Mouse (Mus musculus) adipocyte (in vitro differentiated cells): ENCODE results near the gene Slc7a1.
A peak's percentile ranks its signal among the peaks of the same experiment; 100 is the strongest.

ENCODE experiments used
- DNase-seq: peaks from one replicate; pipeline ENCODE4 v3.0.0-alpha.2; 2016; ENCODE audit warnings: low spot score

Slc7a1 gene

GRCm38 (mm10) chr5:148392831-148393230, 6.9 kb downstream of the Slc7a1 start:
- DNase-seq = no peak

GRCm38 (mm10) chr5:148389007-148389970, 10.4 kb downstream of the Slc7a1 start:
- no peak for DNase-seq

- no peak for DNase-seq
Measured at GRCm38 (mm10) chr5:148388251-148389006, 11.3 kb downstream of the Slc7a1 start.

GRCm38 (mm10) chr5:148387820-148388219, 11.9 kb downstream of the Slc7a1 start:
- no peak for DNase-seq

GRCm38 (mm10) chr5:148386471-148386870, 13.2 kb downstream of the Slc7a1 start:
- no peak for DNase-seq

GRCm38 (mm10) chr5:148384501-148385055, 15.1 kb downstream of the Slc7a1 start:
- no peak for DNase-seq

GRCm38 (mm10) chr5:148383841-148384500, 15.7 kb downstream of the Slc7a1 start:
- DNase-seq = no peak

- DNase-seq = no peak
Measured at GRCm38 (mm10) chr5:148381083-148381482, 18.6 kb downstream of the Slc7a1 start.

- no peak for DNase-seq
Measured at GRCm38 (mm10) chr5:148380246-148380504, 19.5 kb downstream of the Slc7a1 start.

GRCm38 (mm10) chr5:148379455-148380245, 20.1 kb downstream of the Slc7a1 start:
- no peak for DNase-seq

GRCm38 (mm10) chr5:148378707-148379106, 21.0 kb downstream of the Slc7a1 start:
- no peak for DNase-seq

GRCm38 (mm10) chr5:148378232-148378508, 21.5 kb downstream of the Slc7a1 start:
- DNase-seq = peak; percentile 31

GRCm38 (mm10) chr5:148377439-148378231, 22.1 kb downstream of the Slc7a1 start:
- no peak for DNase-seq

GRCm38 (mm10) chr5:148376358-148376757, 23.3 kb downstream of the Slc7a1 start:
- DNase-seq = no peak

GRCm38 (mm10) chr5:148375480-148375879, 24.2 kb downstream of the Slc7a1 start:
- no peak for DNase-seq

- DNase-seq = no peak
Measured at GRCm38 (mm10) chr5:148373092-148373685, 26.5 kb downstream of the Slc7a1 start.

GRCm38 (mm10) chr5:148372005-148372917, 27.4 kb downstream of the Slc7a1 start:
- DNase-seq = peak; percentile 30

GRCm38 (mm10) chr5:148371375-148371774, 28.3 kb downstream of the Slc7a1 start:
- DNase-seq = no peak

GRCm38 (mm10) chr5:148370624-148371023, 29.1 kb downstream of the Slc7a1 start:
- no peak for DNase-seq
